Mouse (Mus musculus): Measurements from ENCODE around the gene Ucp2.

- TF ChIP-seq EP300 (IDR thresholded peaks at IDR 0.05; ENCODE audit: low read depth), result no peak
- TF ChIP-seq CTCF (IDR thresholded peaks at IDR 0.05; ENCODE audit: low read depth), result no peak
Measured at GRCm38 (mm10) chr7:100487301-100487700, 5.8 kb upstream of the Ucp2 start.

Data from heart, postnatal 0 days (tissue).